8 mouse cellular contexts compared by ENCODE assay signal in genomic region chr8:110718969-110719670, GRCm38 (mm10). TPM values are rescaled to one million over a fixed set of nuclear protein-coding genes. Genes with fewer than 3 reads are reported as not detected.
DNase-seq lines count a peak whose midpoint lies in the region; ATAC-seq lines count a peak whose summit lies in the region.

No protein-coding gene starts in this region.

- peak overlapping the region; percentile 92 for H3K27ac ChIP-seq in hindbrain, embryonic 12.5 days
- peak overlapping the region; percentile 90; the same call in 1 of the 2 replicates for H3K27ac ChIP-seq in limb, embryonic 13.5 days
- H3K27ac ChIP-seq in neural tube, embryonic 13.5 days (replicated peaks) = peak overlapping the region; percentile 96

- ATAC-seq in hindbrain, embryonic 12.5 days (ENCODE audit: low FRiP score) = no peak
- ATAC-seq in limb, embryonic 13.5 days (ENCODE audit: low FRiP score, low read depth) = no peak
- no peak for ATAC-seq in neural tube, embryonic 13.5 days (ENCODE audit: low read depth)

- no peak overlapping the region; the same call in 1 of the 2 replicates for H3K9ac ChIP-seq in hindbrain, embryonic 12.5 days
- H3K9ac ChIP-seq in limb, embryonic 13.5 days = peak overlapping the region; percentile 43
- 0 out of 2 replicates have a peak overlapping the region, but pooled peaks have one; percentile 22 for H3K9ac ChIP-seq in neural tube, embryonic 13.5 days

- no peak overlapping the region for H3K4me2 ChIP-seq in hindbrain, embryonic 12.5 days (replicated peaks)
- H3K4me2 ChIP-seq in limb, embryonic 13.5 days (replicated peaks) = peak overlapping the region; percentile 28
- no peak overlapping the region for H3K4me2 ChIP-seq in neural tube, embryonic 13.5 days

- WGBS in hindbrain, embryonic 12.5 days = 51% methylated on average over 12 of the region's 12 CpGs
- WGBS in limb, embryonic 13.5 days = 29% methylated on average over 12 of the region's 12 CpGs
- WGBS in neural tube, embryonic 13.5 days = 42% methylated on average over 12 of the region's 12 CpGs

- no peaks in the 10 kb centered on the region for H3K9me3 ChIP-seq in hindbrain, embryonic 12.5 days (replicated peaks)
- no peaks in the 10 kb centered on the region for H3K9me3 ChIP-seq in limb, embryonic 13.5 days
- H3K9me3 ChIP-seq in neural tube, embryonic 13.5 days = no peaks in the 10 kb centered on the region

- no peaks in the 10 kb centered on the region; the same call in 1 of the 2 replicates for H3K27me3 ChIP-seq in hindbrain, embryonic 12.5 days
- H3K27me3 ChIP-seq in limb, embryonic 13.5 days = no peaks in the 10 kb centered on the region
- H3K27me3 ChIP-seq in neural tube, embryonic 13.5 days = no peaks in the 10 kb centered on the region

- H3K4me3 ChIP-seq in hindbrain, embryonic 12.5 days = no peak overlapping the region
- no peak overlapping the region for H3K4me3 ChIP-seq in limb, embryonic 13.5 days
- no peak overlapping the region for H3K4me3 ChIP-seq in neural tube, embryonic 13.5 days

- peak; percentile 63 for DNase-seq in layer of hippocampus, adult 9-11 months
- no peak for DNase-seq in layer of hippocampus, postnatal 25 days (ENCODE audit: extremely low spot score in 1 of 2, low spot score in 1 of 2)
- peak; percentile 27 to 63 for DNase-seq in adrenal gland, postnatal 36 days
- peak; percentile 69 for DNase-seq in gastrocnemius, adult 18-20 months (ENCODE audit: low spot score)
- no peak for DNase-seq in spleen, postnatal 14 days (ENCODE audit: low spot score in 2 of 2)

- H3K4me1 ChIP-seq in hindbrain, embryonic 12.5 days = peaks cover 65% of the 10 kb centered on the region
- H3K4me1 ChIP-seq in limb, embryonic 13.5 days = peaks cover 88% of the 10 kb centered on the region
- H3K4me1 ChIP-seq in neural tube, embryonic 13.5 days (replicated peaks) = peaks cover 81% of the 10 kb centered on the region

- H3K36me3 ChIP-seq in hindbrain, embryonic 12.5 days = peaks cover 4% of the 10 kb centered on the region
- H3K36me3 ChIP-seq in limb, embryonic 13.5 days = peaks cover 3% of the 10 kb centered on the region
- H3K36me3 ChIP-seq in neural tube, embryonic 13.5 days = 0 out of 2 replicates have a peak, but pooled peaks cover 8% of the 10 kb centered on the region

RNA-seq across cellular contexts. Expression of gene Mtss1l, which starts 2.2 kb away (rescaled TPM):
- 100 to 1,000 TPM; 206 to 252 TPM for total RNA-seq in layer of hippocampus, postnatal 25 days (2021)
- total RNA-seq in adrenal gland, postnatal 36 days (2021) = 10 to 100 TPM; 20.8 to 23.1 TPM
- total RNA-seq in gastrocnemius, adult 18-20 months (2021) = 100 to 1,000 TPM; 104 to 126 TPM
- polyA plus RNA-seq in hindbrain, embryonic 12.5 days (2016; fragmentation: Nextera tagmentation; extraction: Ambion mirVana) = 21.6 and 23.3 TPM in 2 replicates
- 10.4 and 11.7 TPM in 2 replicates for polyA plus RNA-seq in limb, embryonic 13.5 days (2015; fragmentation: Nextera tagmentation; extraction: Ambion mirVana)
- polyA plus RNA-seq in neural tube, embryonic 13.5 days (2015; fragmentation: Nextera tagmentation; extraction: Ambion mirVana) = 13.3 and 14.0 TPM in 2 replicates

Comparison
In these comparisons a context has a peak if more than half of its experiments do, and no peak if none do; other contexts are left out.
1. DNase-seq: peak in layer of hippocampus, adult 9-11 months (single experiment), adrenal gland, postnatal 36 days (2 of 2) and gastrocnemius, adult 18-20 months (single experiment); none in layer of hippocampus, postnatal 25 days (0 of 2) and spleen, postnatal 14 days (0 of 2).
2. RNA of gene Mtss1l, which starts 2.2 kb away (total RNA-seq): 206 to 252 TPM in layer of hippocampus, postnatal 25 days and 104 to 126 TPM in gastrocnemius, adult 18-20 months; 20.8 to 23.1 TPM in adrenal gland, postnatal 36 days; every median in the first group is over 4 times any median in the second.
3. Peak in every context shown above with its lines, with median percentiles within 50 percentile points of each other: H3K27ac ChIP-seq.